Mouse (Mus musculus) spleen, adult 2 months (tissue): ENCODE measurements around the gene Plxdc1. TPM values are rescaled to one million over a fixed set of nuclear protein-coding genes. Genes with fewer than 3 reads are reported as not detected.
A peak's percentile ranks its signal among the peaks of the same experiment; 100 is the strongest.

Experiments used
- DNase-seq, 2 experiments: peaks; one replicate each; pipeline versions ENCODE4 v3.0.0 to v3.0.0-alpha.2; 2012 to 2021; ENCODE audit warnings: low spot score in 2 of 2, low read depth in 1 of 2
- H3K27ac ChIP-seq: fragments of 200-500 bp; 2 replicates; pipeline ENCODE4 v1.5.1; 2012; ENCODE audit warnings: low read length, inconsistent platforms; ENCODE audit not compliant: insufficient read depth
- H3K27me3 ChIP-seq: fragments of 200-500 bp; 2 replicates; pipeline ENCODE4 v1.6.1; 2012; ENCODE audit warnings: mild to moderate bottlenecking, moderate library complexity, low read length, inconsistent platforms; ENCODE audit not compliant: control insufficient read depth, insufficient read depth
- H3K36me3 ChIP-seq: fragments of 200-500 bp; 2 replicates; pipeline ENCODE4 v1.6.1; 2012; ENCODE audit warnings: mild to moderate bottlenecking, low read length, inconsistent platforms; ENCODE audit not compliant: control insufficient read depth, insufficient read depth
- H3K4me1 ChIP-seq: fragments of 200-500 bp; 2 replicates; pipeline ENCODE4 v1.6.1; 2011; ENCODE audit warnings: inconsistent platforms; ENCODE audit not compliant: control insufficient read depth, insufficient read depth, insufficient read length
- H3K4me3 ChIP-seq: fragments of 200-500 bp; 2 replicates; pipeline ENCODE4 v1.5.1; 2011; ENCODE audit warnings: mild to moderate bottlenecking, inconsistent platforms; ENCODE audit not compliant: insufficient read depth, insufficient read length; ENCODE audit errors: extremely low read depth
- CTCF ChIP-seq: fragments of 200-500 bp; IDR thresholded peaks from 2 replicates; pipeline ENCODE4 v1.5.1; 2011; ENCODE audit warnings: mild to moderate bottlenecking, inconsistent platforms; ENCODE audit not compliant: insufficient read depth, insufficient read length, insufficient replicate concordance; ENCODE audit errors: extremely low read depth
- POLR2A ChIP-seq: fragments of 200-500 bp; IDR thresholded peaks from 2 replicates; pipeline ENCODE4 v1.6.1; 2011; ENCODE audit warnings: low read depth, low read length, inconsistent platforms
- WGBS: fragments of 180-500 bp; shearing (Covaris S2); methylation state at CpG from one replicate; pipeline ENCODE4 v1.1.7; 2018; 5-methylcytosine and 5-hydroxymethylcytosine counted together
- polyA plus RNA-seq: library from polyadenylated mRNA; depleted of rRNA; stranded (reverse); fragments of >200 nt; gene quantifications from 2 replicates; pipeline ENCODE4 v1.2.3, GENCODE M21; 2012

The Plxdc1 gene
- polyA plus RNA-seq, 1 experiment: 9.7 TPM

- TF ChIP-seq CTCF (no peak), POLR2A (no peak)
- no peak overlapping the region for H3K27ac ChIP-seq
- no peak for DNase-seq
- H3K27me3 ChIP-seq: no peaks in the 10 kb centered on the region
- 65% methylated on average over 7 of the region's 7 CpGs for WGBS
- H3K36me3 ChIP-seq: no peaks in the 10 kb centered on the region
- H3K4me3 ChIP-seq: no peak overlapping the region
- H3K4me1 ChIP-seq: peaks cover 5% of the 10 kb centered on the region; the same call in 1 of the 2 replicates
Observed at GRCm38 (mm10) chr11:97958641-97959299, 27.5 kb downstream of the Plxdc1 start.

DNA sequence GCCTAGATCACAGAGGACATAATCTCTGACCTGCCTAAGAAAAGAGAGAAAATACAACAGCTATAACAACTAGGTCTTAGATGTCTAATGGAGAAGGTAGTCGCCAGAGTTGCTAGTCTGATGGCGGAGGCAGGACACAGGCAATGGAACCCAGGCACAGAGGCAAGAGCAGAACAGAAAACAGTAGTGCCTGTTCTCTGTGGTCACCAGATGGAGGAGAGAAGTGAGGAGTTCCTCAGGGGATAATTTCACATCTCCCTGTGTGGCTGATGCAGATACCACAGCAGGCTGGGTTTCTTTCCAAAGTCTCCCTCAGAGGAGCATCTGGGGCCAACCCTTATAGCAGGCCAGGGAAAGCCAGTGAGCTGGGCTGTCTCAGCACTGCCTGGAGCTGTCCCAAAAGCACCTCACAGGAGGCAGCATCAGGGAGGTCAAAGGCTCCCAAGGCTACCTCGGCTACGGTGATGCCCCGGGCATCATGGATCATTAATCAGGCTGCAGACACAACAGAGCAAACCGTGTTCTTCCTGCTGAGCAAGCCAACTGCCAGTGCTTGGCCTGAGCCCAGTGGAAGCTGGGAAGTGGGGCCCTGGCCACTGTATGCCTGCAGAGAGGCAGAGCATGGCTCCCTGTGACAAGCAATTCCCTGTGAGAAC, 29.2 kb downstream of the Plxdc1 start:
- Histone ChIP-seq H3K27me3 (no peaks in the 10 kb centered on the region), H3K27ac (no peak overlapping the region), H3K4me3 (no peak overlapping the region), H3K36me3 (no peaks in the 10 kb centered on the region), H3K4me1 (peaks cover 10% of the 10 kb centered on the region; the same call in 1 of the 2 replicates)
- no peak for DNase-seq
- TF ChIP-seq POLR2A (no peak), CTCF (no peak)
- WGBS: 81% methylated on average over 6 of the region's 6 CpGs

- no peak overlapping the region for H3K4me3 ChIP-seq
- H3K4me1 ChIP-seq: peaks cover 10% of the 10 kb centered on the region; the same call in 1 of the 2 replicates
- 80% methylated on average over 4 of the region's 4 CpGs for WGBS
- no peak for TF ChIP-seq CTCF
- no peak for TF ChIP-seq POLR2A
- no peak overlapping the region for H3K27ac ChIP-seq
- H3K27me3 ChIP-seq: no peaks in the 10 kb centered on the region
- H3K36me3 ChIP-seq: no peaks in the 10 kb centered on the region
- DNase-seq: no peak
Observed at GRCm38 (mm10) chr11:97955915-97956314, 30.3 kb downstream of the Plxdc1 start.

DNA sequence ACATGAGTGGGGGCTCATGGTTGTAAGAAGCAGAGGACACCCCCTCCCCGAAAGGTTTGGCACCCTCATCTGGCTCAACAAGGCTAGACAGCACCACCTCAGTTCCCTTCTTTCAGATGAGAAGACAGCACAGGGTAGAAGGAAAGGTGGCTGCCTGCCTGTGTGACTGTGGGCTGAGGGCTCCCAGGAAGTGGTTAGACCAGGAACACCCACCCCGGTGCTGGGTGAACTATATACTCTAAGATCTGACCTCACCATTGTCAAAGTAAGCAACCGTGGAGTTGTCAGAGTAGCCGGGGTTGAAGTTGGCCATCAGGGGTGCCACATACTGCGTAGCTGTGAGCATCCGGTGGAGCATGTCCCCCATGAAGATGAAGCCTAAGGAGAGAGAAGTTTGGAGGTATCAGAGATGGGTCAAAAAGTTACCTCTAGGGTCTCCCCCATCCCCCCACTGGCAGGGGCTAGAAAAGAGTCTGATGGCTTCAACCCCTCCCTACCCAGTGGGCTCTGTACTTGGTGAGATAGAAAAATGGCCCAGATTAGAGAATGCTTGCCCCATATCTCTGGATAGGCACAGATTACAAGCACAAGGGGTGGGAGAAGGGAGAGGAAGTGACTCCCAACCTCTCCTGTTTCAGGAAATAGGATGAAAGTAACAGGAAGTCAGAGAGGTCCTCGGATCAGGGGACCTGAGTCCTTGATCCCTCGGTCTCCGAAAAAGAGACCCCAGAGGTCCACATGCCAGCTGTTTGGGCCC, 30.9 kb downstream of the Plxdc1 start:
- WGBS: 53% methylated on average over 9 of the region's 9 CpGs
- Histone ChIP-seq H3K27ac (no peak overlapping the region), H3K4me1 (peaks cover 10% of the 10 kb centered on the region; the same call in 1 of the 2 replicates), H3K4me3 (no peak overlapping the region), H3K36me3 (no peaks in the 10 kb centered on the region), H3K27me3 (no peaks in the 10 kb centered on the region)
- TF ChIP-seq POLR2A (no peak), CTCF (no peak)
- peak in 1 of 2 experiments; percentile 43 for DNase-seq

GRCm38 (mm10) chr11:97954469-97955141, 31.6 kb downstream of the Plxdc1 start:
- Histone ChIP-seq H3K27ac (peak overlapping the region; percentile 9; the same call in 1 of the 2 replicates), H3K27me3 (no peaks in the 10 kb centered on the region), H3K36me3 (no peaks in the 10 kb centered on the region), H3K4me3 (no peak overlapping the region), H3K4me1 (peaks cover 10% of the 10 kb centered on the region; the same call in 1 of the 2 replicates)
- TF ChIP-seq POLR2A: no peak
- 52% methylated on average over 14 of the region's 14 CpGs for WGBS
- DNase-seq: no peak

GRCm38 (mm10) chr11:97953939-97954275, 32.3 kb downstream of the Plxdc1 start:
- Histone ChIP-seq H3K4me1 (peaks cover 9% of the 10 kb centered on the region; the same call in 1 of the 2 replicates), H3K27ac (no peak overlapping the region), H3K4me3 (no peak overlapping the region), H3K27me3 (no peaks in the 10 kb centered on the region), H3K36me3 (no peaks in the 10 kb centered on the region)
- WGBS: 80% methylated on average over 6 of the region's 6 CpGs
- DNase-seq: peak in 1 of 2 experiments; percentile 8
- TF ChIP-seq POLR2A (no peak), CTCF (no peak)
